Mouse (Mus musculus) cerebellum, adult 2 months (tissue): ENCODE results near the gene Rbm38.

Experiments used
- CTCF ChIP-seq: fragments of 200-500 bp; IDR thresholded peaks from 2 replicates; pipeline ENCODE4 v1.5.1; 2011; ENCODE audit warnings: low read depth, mild to moderate bottlenecking, control low read depth, low read length, moderate library complexity, borderline replicate concordance; ENCODE audit not compliant: insufficient read depth
- POLR2A ChIP-seq: fragments of 200-500 bp; IDR thresholded peaks from 2 replicates; pipeline ENCODE4 v1.6.1; 2011; ENCODE audit warnings: low read length, control low read depth, borderline replicate concordance; ENCODE audit not compliant: insufficient read depth

DNA sequence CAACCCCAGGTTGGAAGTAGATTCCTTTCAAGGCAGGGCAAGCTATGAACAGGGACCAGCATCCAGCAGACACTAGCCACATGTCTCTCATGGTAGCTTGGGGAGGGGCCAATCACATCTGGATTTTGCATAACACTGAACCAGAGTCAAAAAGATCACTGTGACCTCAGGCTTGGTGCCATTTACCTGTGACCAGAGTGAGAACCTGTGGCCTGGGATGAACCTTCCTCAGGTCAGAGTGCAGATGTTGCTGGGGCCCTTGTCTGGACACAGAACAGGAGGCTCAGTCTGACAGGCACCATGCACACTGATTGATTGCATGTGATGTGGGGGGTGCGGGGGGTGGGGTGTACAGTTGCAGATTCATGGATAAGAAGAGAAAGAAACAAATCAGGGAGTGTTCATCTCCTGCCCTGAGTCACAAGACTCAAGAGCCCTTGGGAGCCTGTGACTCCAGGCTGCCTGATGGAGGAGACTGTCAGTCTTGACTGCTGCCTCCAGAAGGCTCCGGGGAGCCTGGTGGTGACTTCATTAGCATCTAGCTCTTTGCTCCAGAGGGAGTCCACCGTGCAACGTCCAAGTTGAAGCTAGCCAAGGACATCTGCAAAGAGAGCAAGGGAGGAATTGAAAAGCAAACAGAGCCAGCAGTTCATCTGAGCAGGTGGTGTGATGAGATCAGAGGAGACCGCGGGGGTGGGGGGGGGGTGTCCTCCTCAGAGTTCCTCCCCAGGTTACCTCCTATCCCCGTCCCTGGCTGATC, 46.3 kb upstream of the Rbm38 start:
- no peak for TF ChIP-seq CTCF
- TF ChIP-seq POLR2A, result no peak
